Mouse (Mus musculus) myocyte (in vitro differentiated cells): ENCODE data around the gene Ahcyl1.

Source experiments
- E2F4 ChIP-seq: IDR thresholded peaks from one replicate; pipeline ENCODE4 v1.6.1; 2011; ENCODE audit warnings: mild to moderate bottlenecking, control low read depth, moderate library complexity; ENCODE audit not compliant: insufficient read depth
- MAX ChIP-seq: IDR thresholded peaks from one replicate; pipeline ENCODE4 v1.6.1; 2011; ENCODE audit warnings: low read depth, mild to moderate bottlenecking, control low read depth
- MYOD1 ChIP-seq, 3 experiments: IDR thresholded peaks; one replicate each; pipeline ENCODE4 v1.6.1; 2011; ENCODE audit warnings: control low read depth in 2 of 3, low read depth in 2 of 3, mild to moderate bottlenecking in 2 of 3, moderate library complexity in 1 of 3; ENCODE audit not compliant: insufficient read length in 2 of 3, control insufficient read depth in 1 of 3
- MYOG ChIP-seq, 3 experiments: IDR thresholded peaks; one replicate each; pipeline ENCODE4 v1.6.1; 2011; ENCODE audit warnings: control low read depth in 2 of 3, low read depth in 2 of 3, mild to moderate bottlenecking in 2 of 3; ENCODE audit not compliant: insufficient read length in 2 of 3, control insufficient read depth in 1 of 3, insufficient read depth in 1 of 3
- POLR2A ChIP-seq: IDR thresholded peaks from one replicate; pipeline ENCODE4 v1.6.1; 2011; ENCODE audit warnings: low read depth, mild to moderate bottlenecking, control low read depth, moderate library complexity; ENCODE audit not compliant: insufficient read length
- POLR2AphosphoS2 ChIP-seq: IDR thresholded peaks from one replicate; pipeline ENCODE4 v1.6.1; 2011; ENCODE audit warnings: low read depth, control low read depth; ENCODE audit not compliant: insufficient read length
- USF1 ChIP-seq: IDR thresholded peaks from one replicate; pipeline ENCODE4 v1.6.1; 2011; ENCODE audit warnings: low read depth, mild to moderate bottlenecking, control low read depth, moderate library complexity

- TF ChIP-seq USF1 = no peak
- no peak for TF ChIP-seq MYOG (IDR thresholded peaks at IDR 0.05; ENCODE audit: control insufficient read depth in 1 of 3, insufficient read depth in 1 of 3, insufficient read length in 2 of 3, low read depth in 2 of 3)
- TF ChIP-seq POLR2AphosphoS2 = no peak
- TF ChIP-seq POLR2A = no peak
- no peak for TF ChIP-seq MAX
- no peak for TF ChIP-seq E2F4
- TF ChIP-seq MYOD1 (IDR thresholded peaks at IDR 0.05; ENCODE audit: control insufficient read depth in 1 of 3, insufficient read length in 2 of 3, low read depth in 2 of 3) = no peak
Measured at GRCm38 (mm10) chr3:107690366-107690765, 6.0 kb downstream of the Ahcyl1 start.
